Mouse (Mus musculus) heart, embryonic 11.5 days (tissue): ENCODE data around the gene Olfr452. TPM values are rescaled to one million over a fixed set of nuclear protein-coding genes. Genes with fewer than 3 reads are reported as not detected.

Experiments
- ATAC-seq: fragments of 200-750 bp; cut with Nextera tagmentation; replicated peaks from 2 replicates; pipeline ENCODE4 v1.8.0; 2017; ENCODE audit warnings: moderate library complexity; ENCODE audit not compliant: insufficient number of reproducible peaks, low FRiP score, low TSS enrichment
- H3K27ac ChIP-seq: fragments of 300-500 bp; sonication (generic); 2 replicates; pipeline ENCODE4 v1.5.1; 2014; ENCODE audit warnings: mild to moderate bottlenecking, low read depth, low read length
- H3K27me3 ChIP-seq: fragments of 300-500 bp; sonication (generic); 2 replicates; pipeline ENCODE4 v1.6.1; 2014; ENCODE audit warnings: mild to moderate bottlenecking, low read length, mixed read lengths; ENCODE audit not compliant: control insufficient read depth, insufficient read depth
- H3K36me3 ChIP-seq: fragments of 300-500 bp; sonication (generic); 2 replicates; pipeline ENCODE4 v1.6.1; 2014; ENCODE audit warnings: mild to moderate bottlenecking, low read length, moderate library complexity, mixed read lengths; ENCODE audit not compliant: control insufficient read depth, insufficient read depth
- H3K4me1 ChIP-seq: fragments of 300-500 bp; sonication (generic); 2 replicates; pipeline ENCODE4 v1.6.1; 2014; ENCODE audit warnings: low read length; ENCODE audit not compliant: control insufficient read depth, insufficient read depth
- H3K4me2 ChIP-seq: fragments of 300-500 bp; sonication (generic); 2 replicates; pipeline ENCODE4 v1.6.1; 2014; ENCODE audit warnings: mild to moderate bottlenecking, moderate library complexity
- H3K4me3 ChIP-seq: fragments of 300-500 bp; sonication (generic); 2 replicates; pipeline ENCODE4 v1.5.1; 2014; ENCODE audit warnings: low read depth, low read length
- H3K9ac ChIP-seq: fragments of 300-500 bp; sonication (generic); 2 replicates; pipeline ENCODE4 v1.6.1; 2014; ENCODE audit warnings: mild to moderate bottlenecking, low read depth, low read length, moderate library complexity
- H3K9me3 ChIP-seq: fragments of 300-500 bp; sonication (generic); replicated peaks from 2 replicates; pipeline ENCODE4 v1.6.1; 2016; ENCODE audit warnings: low read length; ENCODE audit not compliant: control insufficient read depth
- WGBS: fragments of 180-500 bp; shearing (Covaris S2); extraction: QIAGEN DNeasy Blood & Tissue Kit; methylation state at CpG from one replicate; pipeline ENCODE4 v1.1.7; 2014; ENCODE audit not compliant: insufficient replicate concordance; 5-methylcytosine and 5-hydroxymethylcytosine counted together
- polyA plus RNA-seq: library from polyadenylated mRNA; unstranded; fragments of >200 nt; fragmentation: Nextera tagmentation; extraction: Ambion mirVana; gene quantifications from 2 replicates; pipeline ENCODE4 v1.2.1, GENCODE M21; 2014

The Olfr452 gene
- polyA plus RNA-seq, 1 experiment from 2014 or later = not detected

GRCm38 (mm10) chr6:42811639-42812038 lies 26.7 kb downstream of the Olfr452 start, which contains the start of gene Olfr450:
Gene Olfr450, plus strand, starts transcription at chr6:42811939.
- no peak for ATAC-seq
- 73% methylated on average over 1 of the region's 1 CpGs for WGBS
- Histone ChIP-seq H3K4me3 (no peak within 1 kb of the TSS), H3K36me3 (no peaks in the 10 kb centered on the region), H3K4me2 (no peak within 1 kb of the TSS), H3K27ac (no peak within 1 kb of the TSS), H3K27me3 (no peaks in the 10 kb centered on the region), H3K9ac (no peak within 1 kb of the TSS), H3K9me3 (no peaks in the 10 kb centered on the region), H3K4me1 (no peaks in the 10 kb centered on the region)

GRCm38 (mm10) chr6:42834084-42834483 lies 49.2 kb downstream of the Olfr452 start, which contains the start of gene Olfr449:
Gene Olfr449, plus strand, starts transcription at chr6:42834384.
- no peak within 1 kb of the TSS for H3K4me2 ChIP-seq
- H3K27ac ChIP-seq = no peak within 1 kb of the TSS
- ATAC-seq = no peak
- H3K9ac ChIP-seq = no peak within 1 kb of the TSS
- no peaks in the 10 kb centered on the region for H3K36me3 ChIP-seq
- no peaks in the 10 kb centered on the region for H3K27me3 ChIP-seq
- no peaks in the 10 kb centered on the region for H3K4me1 ChIP-seq
- no peak within 1 kb of the TSS for H3K4me3 ChIP-seq
- no peaks in the 10 kb centered on the region for H3K9me3 ChIP-seq

Other genes starting within 250 kb of the Olfr452 start
- not detected in 2 replicates for gene Olfr455, start 237.5 kb upstream of the Olfr452 start, polyA plus RNA-seq
- not detected in 2 replicates for gene Tcaf3, start 187.4 kb upstream of the Olfr452 start, polyA plus RNA-seq
- 1.3 and 1.4 TPM in 2 replicates for gene Tcaf2, start 139.8 kb upstream of the Olfr452 start, polyA plus RNA-seq
- gene Tcaf1, start 75.0 kb upstream of the Olfr452 start, polyA plus RNA-seq = 56.2 and 61.3 TPM in 2 replicates
- gene Olfr453, start 45.7 kb upstream of the Olfr452 start, polyA plus RNA-seq = not detected in 2 replicates
- gene Olfr38, start 28.7 kb upstream of the Olfr452 start, polyA plus RNA-seq = not detected in 2 replicates
- gene Olfr450, start 26.8 kb downstream of the Olfr452 start, polyA plus RNA-seq = not detected in 2 replicates
- gene Olfr449, start 49.3 kb downstream of the Olfr452 start, polyA plus RNA-seq = not detected in 2 replicates
- gene Olfr448, start 105.3 kb downstream of the Olfr452 start, polyA plus RNA-seq = not detected in 2 replicates
- gene Olfr447, start 123.8 kb downstream of the Olfr452 start, polyA plus RNA-seq = not detected in 2 replicates
- not detected in 2 replicates for gene Olfr446, start 136.3 kb downstream of the Olfr452 start, polyA plus RNA-seq
- gene Olfr444, start 164.0 kb downstream of the Olfr452 start, polyA plus RNA-seq = not detected in 2 replicates